Mouse (Mus musculus) neutrophil, adult 5-6 weeks (primary cell): ENCODE measurements around the gene Rhot2. TPM values are rescaled to one million over a fixed set of nuclear protein-coding genes. Genes with fewer than 3 reads are reported as not detected.
A peak's percentile ranks its signal among the peaks of the same experiment; 100 is the strongest.

Source experiments
- ATAC-seq: fragments of 151-379, 151-347 bp; 2 replicates; pipeline ENCODE4 v1.8.0; 2017; ENCODE audit warnings: mild to moderate bottlenecking, moderate TSS enrichment; ENCODE audit not compliant: insufficient number of reproducible peaks, poor library complexity, low FRiP score, severe bottlenecking; ENCODE audit errors: extremely low read depth
- total RNA-seq: library from RNA; stranded (forward); fragments of 200-1000 nt; gene quantifications from 2 replicates; pipeline ENCODE4 v1.2.3, GENCODE M21; 2017

Gene Rhot2
- total RNA-seq, 1 experiment from 2014 or later, result 34.6 TPM

DNA sequence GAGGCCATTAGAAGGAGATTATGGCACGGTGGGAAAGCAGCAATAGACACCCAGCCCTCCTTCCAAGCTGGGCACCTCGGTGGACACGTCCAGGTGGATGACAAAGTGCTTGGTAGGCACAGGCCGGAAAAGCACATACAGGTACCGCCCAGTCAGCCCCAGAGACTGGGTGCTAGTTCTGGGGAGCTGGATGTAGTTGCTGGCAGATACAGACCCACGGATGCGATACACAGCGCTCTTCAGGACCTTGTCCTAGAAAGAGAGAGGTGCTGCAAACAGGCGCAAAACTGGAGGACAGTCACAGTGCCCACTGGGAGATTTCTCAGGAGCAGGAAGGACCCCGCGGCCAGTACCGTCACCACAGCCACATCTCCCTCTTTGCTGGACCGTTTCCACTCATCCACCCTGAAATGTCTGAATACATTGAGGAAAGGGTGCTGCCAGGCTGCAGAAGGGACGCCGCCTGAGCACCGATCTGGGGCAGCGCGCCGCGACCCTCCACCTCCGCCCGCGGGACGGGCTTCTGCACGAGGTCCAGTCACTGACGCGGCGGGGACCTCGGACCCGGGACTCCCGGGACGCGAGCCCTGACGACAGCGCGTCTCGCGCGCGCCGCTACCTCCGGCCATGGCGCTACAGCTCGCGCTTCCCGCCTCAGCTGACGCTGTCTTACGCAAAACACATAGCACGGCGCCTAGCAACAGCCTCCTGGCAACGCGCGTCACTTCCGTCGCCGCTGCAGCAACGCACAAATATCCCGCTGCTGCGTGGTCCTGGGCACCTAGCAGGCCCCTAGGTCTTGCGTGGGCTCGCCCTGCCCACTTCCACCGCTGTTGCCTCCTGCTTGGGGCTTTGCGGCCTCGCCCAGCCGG is 16.4 kb upstream of the Rhot2 start, which contains the start of gene Wdr90:
Gene Wdr90, minus strand, starts transcription at position 670 of the 872 bp plus-strand sequence.
- peak; percentile 92 for ATAC-seq

DNA sequence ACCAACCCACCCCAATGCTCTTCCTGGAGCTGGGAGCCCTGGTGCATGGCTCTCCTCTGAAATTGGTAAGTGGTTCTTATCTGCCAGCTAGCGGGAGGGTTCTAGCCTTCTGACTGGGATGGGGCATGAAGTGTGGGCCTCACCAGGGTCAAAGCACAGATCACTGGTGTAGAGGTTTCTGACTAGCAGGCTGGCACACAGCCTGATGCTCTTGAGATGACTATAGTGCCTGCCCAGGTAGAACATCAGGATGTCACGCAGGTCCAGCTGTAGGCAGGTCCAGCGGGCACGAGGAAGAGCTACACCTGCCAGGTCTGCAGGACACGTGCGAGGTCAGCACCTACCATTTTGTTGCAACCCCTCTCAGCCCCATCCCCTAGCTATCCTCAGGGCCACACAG is 15.6 kb upstream of the Rhot2 start:
- no peak for ATAC-seq

DNA sequence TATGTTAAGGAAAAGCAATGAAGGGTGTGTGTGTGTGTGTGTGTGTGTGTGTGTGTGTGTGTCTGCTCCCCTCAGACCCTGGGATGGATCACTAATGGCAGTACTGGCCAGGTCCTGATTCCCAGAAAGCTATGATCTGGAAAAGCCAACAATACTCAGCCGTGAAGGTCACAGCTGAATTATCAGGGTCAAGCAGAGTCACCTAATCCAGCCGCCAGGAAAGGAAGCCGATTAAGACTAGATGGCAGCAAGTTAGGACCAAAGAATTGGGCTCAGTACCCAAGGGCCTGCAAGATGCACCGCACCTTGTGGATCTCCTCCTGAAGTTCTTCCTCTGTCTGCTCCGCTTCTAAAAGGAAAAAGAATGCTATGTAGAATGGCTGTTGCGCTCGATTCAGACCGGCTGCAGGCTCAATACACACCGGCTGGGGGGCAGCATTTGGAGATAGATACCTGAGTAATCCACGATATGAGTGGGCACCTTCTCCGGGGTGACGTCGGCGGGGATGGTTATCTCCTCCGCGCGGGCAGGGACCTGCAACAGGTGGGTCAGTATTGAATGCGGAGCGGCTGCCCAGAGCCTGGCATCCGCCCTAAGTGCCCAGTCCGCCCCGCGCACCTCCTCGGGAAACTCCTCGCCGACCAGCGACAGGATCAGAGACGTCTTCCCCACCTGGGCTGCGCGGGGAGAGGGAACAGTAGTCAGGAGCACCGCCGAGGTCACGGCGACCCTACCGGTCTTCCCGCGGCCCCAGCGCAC is 835 bp downstream of the Rhot2 start:
- ATAC-seq, result no peak

GRCm38 (mm10) chr17:25843122-25843521 is 1.5 kb downstream of the Rhot2 start:
- ATAC-seq, result no peak

- ATAC-seq, result no peak
Observed at GRCm38 (mm10) chr17:25842509-25842908, 2.1 kb downstream of the Rhot2 start.

GRCm38 (mm10) chr17:25841117-25841880 is 3.4 kb downstream of the Rhot2 start, which contains the start of gene Gm20683:
Gene Gm20683 (minus strand): TSS chr17:25841763.
- no peak for ATAC-seq

DNA sequence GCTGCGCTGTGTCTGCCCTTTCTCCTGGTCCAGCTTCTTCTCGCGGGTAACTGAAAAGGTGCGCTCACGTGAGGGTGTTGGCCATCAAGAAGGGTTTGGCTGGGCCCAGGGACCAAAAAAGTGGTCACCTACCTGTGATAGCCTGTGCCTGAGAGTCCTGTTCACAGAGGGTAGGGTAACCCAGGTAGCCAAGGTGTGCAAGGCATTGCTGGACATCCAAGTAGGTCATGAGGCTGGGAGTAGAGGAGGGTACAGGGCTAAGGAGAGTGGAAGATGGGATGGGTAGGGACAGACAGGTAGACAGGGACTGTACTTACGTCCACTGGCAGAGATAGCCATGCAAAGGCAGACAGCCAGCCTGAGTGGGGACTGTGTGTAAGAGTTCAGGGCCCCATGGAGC is 4.1 kb downstream of the Rhot2 start:
- ATAC-seq, result no peak

DNA sequence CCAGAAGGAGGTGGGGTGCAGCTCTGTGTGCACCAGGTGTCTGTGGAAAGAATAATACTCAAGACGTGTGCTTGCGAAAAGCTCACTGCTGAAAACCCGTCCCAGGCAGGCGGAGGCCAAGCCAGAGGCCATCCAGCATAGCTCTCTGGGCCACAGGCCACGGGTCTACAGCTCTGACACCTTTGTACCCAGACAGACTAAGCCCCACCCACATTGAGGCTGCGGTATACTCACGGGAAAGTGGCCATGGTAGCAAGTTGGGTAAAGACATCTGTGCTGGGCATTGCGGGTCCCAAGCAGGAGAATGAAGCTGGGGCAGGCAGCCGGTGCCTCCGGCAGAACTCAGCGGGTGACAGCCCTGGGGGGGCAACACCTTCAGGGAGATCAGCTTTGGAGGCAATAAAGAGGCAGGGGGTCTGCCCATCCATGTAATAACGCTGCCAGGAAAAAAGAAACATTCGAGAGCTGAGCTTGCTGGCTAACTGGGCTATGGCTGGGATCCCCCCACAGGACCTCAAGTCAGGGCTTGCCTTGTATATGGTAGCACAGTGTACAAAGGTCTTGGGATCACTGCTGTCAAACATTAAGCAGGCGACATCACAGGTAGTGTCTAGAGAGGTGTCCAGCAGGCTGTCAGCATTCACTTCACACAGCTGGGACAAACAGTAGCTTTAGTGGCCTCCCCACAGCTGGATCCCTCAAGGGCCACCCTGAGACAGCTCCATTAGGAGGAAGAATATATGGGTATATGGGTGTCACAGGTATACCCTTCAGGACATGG is 5.0 kb downstream of the Rhot2 start:
- no peak for ATAC-seq

- ATAC-seq, result no peak
Observed at GRCm38 (mm10) chr17:25838904-25839303, 5.7 kb downstream of the Rhot2 start.

GRCm38 (mm10) chr17:25837533-25837932 is 7.1 kb downstream of the Rhot2 start:
- ATAC-seq, result no peak

- no peak for ATAC-seq
Observed at GRCm38 (mm10) chr17:25837076-25837410, 7.6 kb downstream of the Rhot2 start, which contains the start of gene Rhbdl1. Gene Rhbdl1 (minus strand): TSS chr17:25837295.

- ATAC-seq, result no peak
Observed at GRCm38 (mm10) chr17:25836397-25837075, 8.1 kb downstream of the Rhot2 start.

GRCm38 (mm10) chr17:25835816-25836215 is 8.8 kb downstream of the Rhot2 start:
- ATAC-seq, result no peak

DNA sequence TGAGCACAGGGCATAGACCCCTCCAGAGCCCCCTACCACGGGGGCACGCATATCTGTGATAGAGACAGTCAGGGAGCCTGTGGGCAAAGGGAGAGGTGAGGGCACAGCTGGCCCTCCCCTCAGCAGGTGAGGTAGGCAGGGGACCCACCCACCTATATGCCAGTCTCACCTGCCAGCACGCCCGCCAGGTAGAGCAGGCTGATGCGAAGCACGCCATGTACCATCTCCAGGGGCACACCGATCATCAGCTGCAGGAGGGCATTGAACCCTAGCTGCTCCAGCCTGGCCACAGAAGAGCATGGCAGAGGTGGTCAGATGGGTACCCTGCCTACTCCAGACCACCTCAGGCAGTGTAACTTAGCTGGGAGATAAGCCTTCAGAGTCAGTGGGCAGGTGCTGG is 9.3 kb downstream of the Rhot2 start:
- ATAC-seq, result no peak

GRCm38 (mm10) chr17:25834595-25835222 is 9.9 kb downstream of the Rhot2 start:
- ATAC-seq, result no peak

DNA sequence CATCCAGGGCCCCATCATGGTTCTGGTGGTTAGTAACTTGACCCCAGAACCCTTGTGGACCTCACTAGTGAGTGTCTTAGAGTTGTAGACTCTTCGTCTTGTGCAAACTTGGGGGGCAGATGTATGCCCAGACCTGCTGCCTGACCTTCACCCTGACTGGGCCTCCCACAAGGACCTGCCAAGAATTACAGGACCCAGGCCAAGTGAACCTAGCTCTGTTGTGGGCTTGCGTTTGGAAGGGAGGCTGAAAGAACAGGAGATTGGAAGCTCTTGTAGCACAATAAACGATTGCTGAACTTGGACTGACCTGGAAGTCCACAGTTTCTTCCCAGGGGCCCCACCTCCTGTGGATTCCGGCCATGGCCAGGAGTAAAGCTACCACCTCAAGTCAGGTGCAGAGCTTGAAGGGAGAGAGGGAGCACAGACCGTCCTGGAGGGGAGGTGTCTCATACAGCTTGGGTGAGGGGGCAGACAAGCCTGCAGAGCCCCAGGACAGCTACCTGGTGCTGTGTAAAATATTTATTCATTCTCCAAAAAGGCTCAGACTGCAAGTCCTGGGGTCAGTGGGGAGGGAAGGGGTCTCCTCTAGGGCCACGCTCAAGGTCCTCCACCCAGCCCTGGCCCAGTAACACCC is 10.6 kb downstream of the Rhot2 start:
- ATAC-seq, result no peak

- ATAC-seq, result peak; percentile 0; the same call in 1 of the 2 replicates
Observed at GRCm38 (mm10) chr17:25833291-25833663, 11.4 kb downstream of the Rhot2 start, which contains the start of gene Stub1. Gene Stub1 (minus strand): TSS chr17:25833404.
